Mouse (Mus musculus) heart, adult 11 months (tissue): ENCODE results near the gene Ttc24.
A peak's percentile ranks its signal among the peaks of the same experiment; 100 is the strongest.

Source experiments
- DNase-seq: peaks from one replicate; pipeline ENCODE4 v3.0.0; 2022

Gene Ttc24

GRCm38 (mm10) chr3:88078204-88078603 is at the start of gene Ttc24:
Gene Ttc24, minus strand, starts transcription at chr3:88078304.
- DNase-seq: no peak

- no peak for DNase-seq
Observed at GRCm38 (mm10) chr3:88127636-88128035, 49.5 kb upstream of the Ttc24 start.

- DNase-seq: no peak
Observed at GRCm38 (mm10) chr3:88126181-88126580, 48.1 kb upstream of the Ttc24 start.

GRCm38 (mm10) chr3:88125195-88125594 is 47.1 kb upstream of the Ttc24 start:
- no peak for DNase-seq

GRCm38 (mm10) chr3:88121164-88122131 is 43.3 kb upstream of the Ttc24 start:
- DNase-seq: no peak

GRCm38 (mm10) chr3:88120117-88120651 is 42.1 kb upstream of the Ttc24 start:
- DNase-seq: peak; percentile 99

GRCm38 (mm10) chr3:88114396-88114795 is 36.3 kb upstream of the Ttc24 start:
- no peak for DNase-seq

GRCm38 (mm10) chr3:88109126-88109525 is 31.0 kb upstream of the Ttc24 start:
- no peak for DNase-seq

GRCm38 (mm10) chr3:88106126-88106525 is 28.0 kb upstream of the Ttc24 start:
- no peak for DNase-seq

GRCm38 (mm10) chr3:88102611-88103010 is 24.5 kb upstream of the Ttc24 start:
- peak; percentile 94 for DNase-seq

GRCm38 (mm10) chr3:88102196-88102595 is 24.1 kb upstream of the Ttc24 start:
- DNase-seq: peak; percentile 92

- no peak for DNase-seq
Observed at GRCm38 (mm10) chr3:88101736-88102135, 23.6 kb upstream of the Ttc24 start.

GRCm38 (mm10) chr3:88100251-88100650 is 22.1 kb upstream of the Ttc24 start:
- no peak for DNase-seq

- DNase-seq: no peak
Observed at GRCm38 (mm10) chr3:88097666-88098065, 19.6 kb upstream of the Ttc24 start.

- DNase-seq: no peak
Observed at GRCm38 (mm10) chr3:88094126-88094525, 16.0 kb upstream of the Ttc24 start.

- no peak for DNase-seq
Observed at GRCm38 (mm10) chr3:88090616-88091015, 12.5 kb upstream of the Ttc24 start.

GRCm38 (mm10) chr3:88090106-88090505 is 12.0 kb upstream of the Ttc24 start:
- DNase-seq: no peak

GRCm38 (mm10) chr3:88087688-88088087 is 9.6 kb upstream of the Ttc24 start:
- peak; percentile 81 for DNase-seq

- no peak for DNase-seq
Observed at GRCm38 (mm10) chr3:88085459-88085858, 7.4 kb upstream of the Ttc24 start.

GRCm38 (mm10) chr3:88084001-88084400 is 5.9 kb upstream of the Ttc24 start:
- DNase-seq: no peak

GRCm38 (mm10) chr3:88082663-88083062 is 4.6 kb upstream of the Ttc24 start:
- peak; percentile 91 for DNase-seq

- peak; percentile 82 for DNase-seq
Observed at GRCm38 (mm10) chr3:88082224-88082618, 4.1 kb upstream of the Ttc24 start.

GRCm38 (mm10) chr3:88081345-88082223 is 3.5 kb upstream of the Ttc24 start, which contains the start of gene Iqgap3:
Gene Iqgap3, plus strand, starts transcription at chr3:88081971.
- peak; percentile 98 for DNase-seq
